8 mouse cellular contexts compared by ENCODE assay signal in genomic region chr3:34080900-34081662, GRCm38 (mm10). TPM values are rescaled to one million over a fixed set of nuclear protein-coding genes. Genes with fewer than 3 reads are reported as not detected.
DNase-seq lines count a peak whose midpoint lies in the region; ATAC-seq lines count a peak whose summit lies in the region.

TSS of gene Dnajc19 (minus strand) at chr3:34081321.

- peak; percentile 94 for ATAC-seq in hindbrain, embryonic 12.5 days (ENCODE audit: low FRiP score)

- peaks cover 3% of the 10 kb centered on the region; the same call in 1 of the 2 replicates for H3K36me3 ChIP-seq in hindbrain, embryonic 12.5 days

- no peaks in the 10 kb centered on the region for H3K9me3 ChIP-seq in hindbrain, embryonic 12.5 days (replicated peaks)

- H3K9ac ChIP-seq in hindbrain, embryonic 12.5 days: peak within 1 kb of the TSS; percentile 81

- H3K4me3 ChIP-seq in hindbrain, embryonic 12.5 days: peak within 1 kb of the TSS; percentile 77

- 1% methylated on average over 50 of the region's 50 CpGs for WGBS in hindbrain, embryonic 12.5 days

- peak; percentile 96 for DNase-seq in NIH3T3 (ENCODE audit: low read depth)
- peak; percentile 93 to 96 for DNase-seq in cerebellum, postnatal 10 days
- peak; percentile 84 to 93 for DNase-seq in frontal cortex, postnatal 10 days (ENCODE audit: low spot score in 2 of 2)
- peak; percentile 93 for DNase-seq in layer of hippocampus, postnatal 14 days (ENCODE audit: low spot score in 2 of 2)
- DNase-seq in lung, postnatal 14 days: peak; percentile 92
- DNase-seq in retina, adult 2 months (ENCODE audit: low read depth, low spot score): peak; percentile 83
- peak; percentile 91 to 92 for DNase-seq in thymus, postnatal 36 days

- peak within 1 kb of the TSS; percentile 78 for H3K27ac ChIP-seq in hindbrain, embryonic 12.5 days

- peaks cover 15% of the 10 kb centered on the region for H3K4me1 ChIP-seq in hindbrain, embryonic 12.5 days

- peak within 1 kb of the TSS; percentile 52 for H3K4me2 ChIP-seq in hindbrain, embryonic 12.5 days (replicated peaks)

- H3K27me3 ChIP-seq in hindbrain, embryonic 12.5 days: no peaks in the 10 kb centered on the region

RNA-seq across cellular contexts. Expression of gene Dnajc19, which starts in this region (rescaled TPM):
- polyA plus RNA-seq in hindbrain, embryonic 12.5 days (2016; fragmentation: Nextera tagmentation; extraction: Ambion mirVana): 117 and 132 TPM in 2 replicates
- total RNA-seq in layer of hippocampus, postnatal 14 days (2021): 10 to 100 TPM; 53.4 to 55.5 TPM

Comparison
In these comparisons a context has a peak if more than half of its experiments do, and no peak if none do; other contexts are left out.
1. Peak in every context shown above with its lines: DNase-seq, ATAC-seq, H3K4me3 ChIP-seq and H3K27ac ChIP-seq.